Mouse (Mus musculus) CD4-positive, CD25-positive, alpha-beta regulatory T cell, adult 4 months (primary cell): ENCODE results near the gene Ccl25. TPM values are rescaled to one million over a fixed set of nuclear protein-coding genes. Genes with fewer than 3 reads are reported as not detected.
"Not testable (repeated sequence)": the region's sequence is repeated elsewhere in the genome, so short reads cannot be mapped to it uniquely, and the experiment has no call there.

Experiments
- ATAC-seq: one replicate; pipeline ENCODE4 v1.8.0; 2017
- polyA plus RNA-seq, 2 experiments: library from polyadenylated mRNA; unstranded; fragments of 100-300 nt; shearing (Covaris generic); gene quantifications; one replicate each; pipeline ENCODE4 v1.2.1; 2017

Gene Ccl25
- polyA plus RNA-seq, 2 experiments from 2014 or later = 12.2 to 12.5 TPM

DNA sequence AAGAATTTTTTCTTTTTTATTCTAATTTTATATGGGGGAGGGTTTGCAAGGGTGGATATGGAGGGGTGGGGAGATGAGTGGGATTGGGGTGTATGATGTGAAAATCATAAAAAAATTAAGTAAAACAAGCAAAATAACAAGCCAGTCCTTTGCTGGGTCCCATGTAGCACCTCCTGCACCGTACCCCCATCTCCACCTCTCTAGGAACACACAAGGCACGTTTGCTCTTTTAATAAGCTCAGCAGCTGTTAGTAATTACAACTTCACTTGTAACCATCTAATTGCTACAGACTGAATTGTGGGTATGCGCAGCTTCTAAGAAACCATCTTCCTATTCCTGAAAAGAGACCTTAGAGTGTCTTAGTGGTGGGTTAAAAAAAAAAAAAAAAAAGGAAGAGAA, 15.2 kb downstream of the Ccl25 start:
- no peak for ATAC-seq

DNA sequence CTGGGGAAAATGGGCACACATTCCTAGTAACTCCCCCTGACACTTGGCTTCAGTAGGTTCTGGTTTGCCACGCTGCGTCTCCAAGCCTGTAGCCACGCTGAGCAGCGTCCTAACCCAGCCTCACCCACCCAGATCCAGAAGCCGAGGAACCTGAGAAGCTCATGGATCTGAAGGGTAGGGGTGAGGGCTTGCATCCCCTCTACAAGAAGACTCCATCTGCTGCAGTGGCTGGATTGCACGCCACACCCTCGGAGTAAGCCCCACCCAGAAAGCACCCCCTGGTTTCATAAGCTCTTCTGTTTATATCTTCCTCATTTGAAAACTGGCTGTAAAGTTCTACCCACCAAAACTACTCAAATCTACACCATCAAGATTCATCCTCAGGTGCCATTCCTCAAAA, 22.7 kb downstream of the Ccl25 start:
- ATAC-seq = no peak

DNA sequence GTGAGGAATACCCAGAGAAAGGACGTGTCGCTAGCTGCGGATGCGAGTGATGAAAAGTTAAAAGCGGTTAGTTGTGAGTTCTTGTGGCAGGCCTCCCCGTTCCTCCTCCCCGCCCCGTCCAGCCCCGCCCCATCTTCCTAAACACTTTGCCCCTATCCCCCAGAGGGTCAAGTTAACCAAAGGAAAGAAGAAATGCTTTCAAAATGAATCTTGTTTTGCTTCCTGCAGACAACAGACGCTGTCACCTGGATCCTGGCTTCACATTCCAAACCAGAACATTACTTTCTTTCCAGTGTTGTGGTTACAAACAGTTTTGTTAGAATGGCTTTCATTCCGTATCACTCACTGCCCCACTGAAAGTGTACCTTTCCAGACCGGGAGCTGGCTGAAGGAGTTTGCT, 23.3 kb downstream of the Ccl25 start:
- no peak for ATAC-seq

DNA sequence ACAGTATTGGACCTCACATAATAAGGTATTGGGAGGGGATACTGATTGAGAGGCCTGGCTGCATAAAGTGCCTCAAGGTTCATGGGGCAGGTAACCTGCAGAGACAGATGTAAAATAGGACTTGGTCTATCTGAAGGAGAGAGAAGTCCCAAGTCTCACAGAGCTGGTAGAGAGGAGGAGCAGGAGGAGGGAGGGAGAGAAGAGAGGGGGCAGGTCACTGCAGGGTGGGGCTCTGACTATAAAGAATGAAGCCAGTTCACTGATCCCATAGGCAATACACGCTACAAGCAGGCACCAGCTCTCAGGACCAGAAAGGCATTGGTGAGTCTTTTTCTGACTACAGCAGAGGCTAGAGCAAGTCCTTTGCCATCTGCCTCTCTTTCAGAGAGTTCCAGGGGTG, 24.3 kb downstream of the Ccl25 start:
- no peak for ATAC-seq

DNA sequence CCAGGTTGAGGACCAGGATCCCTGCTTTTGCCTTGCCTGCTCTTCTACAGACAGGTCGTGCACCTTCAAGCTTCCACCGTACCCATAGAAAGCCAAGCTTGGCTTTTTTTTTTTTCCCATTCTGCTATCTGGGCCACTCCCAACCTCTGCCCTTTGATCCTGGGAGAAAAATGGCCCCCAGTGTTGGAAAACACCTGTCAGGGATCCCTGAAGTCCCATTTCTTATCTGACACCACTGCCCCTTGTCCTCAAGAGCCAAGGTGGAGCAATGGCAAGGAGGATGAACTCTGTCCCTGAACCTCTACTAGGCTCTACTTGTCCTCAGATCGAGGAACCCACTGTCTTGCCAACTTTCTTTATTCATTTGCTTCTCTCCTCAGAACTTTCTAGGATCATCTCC, 25.6 kb downstream of the Ccl25 start:
- ATAC-seq = no peak

DNA sequence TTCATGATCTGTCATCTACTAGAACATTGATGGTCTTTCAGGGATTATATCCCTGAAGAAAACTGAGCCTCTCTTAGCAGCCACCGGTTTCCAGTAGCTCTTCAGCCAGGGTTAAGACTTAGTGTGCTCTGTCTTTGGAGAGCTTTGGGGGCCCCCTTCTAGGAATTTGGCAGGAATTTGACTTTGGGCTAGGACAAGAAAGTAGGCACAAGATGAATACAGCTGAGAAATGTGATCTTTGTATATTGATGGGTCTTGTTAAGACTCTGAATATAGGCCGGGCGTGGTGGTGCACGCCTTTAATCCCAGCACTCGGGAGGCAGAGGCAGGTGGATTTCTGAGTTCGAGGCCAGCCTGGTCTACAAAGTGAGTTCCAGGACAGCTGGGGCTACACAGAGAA, 27.6 kb downstream of the Ccl25 start:
- ATAC-seq = not testable (repeated sequence)

DNA sequence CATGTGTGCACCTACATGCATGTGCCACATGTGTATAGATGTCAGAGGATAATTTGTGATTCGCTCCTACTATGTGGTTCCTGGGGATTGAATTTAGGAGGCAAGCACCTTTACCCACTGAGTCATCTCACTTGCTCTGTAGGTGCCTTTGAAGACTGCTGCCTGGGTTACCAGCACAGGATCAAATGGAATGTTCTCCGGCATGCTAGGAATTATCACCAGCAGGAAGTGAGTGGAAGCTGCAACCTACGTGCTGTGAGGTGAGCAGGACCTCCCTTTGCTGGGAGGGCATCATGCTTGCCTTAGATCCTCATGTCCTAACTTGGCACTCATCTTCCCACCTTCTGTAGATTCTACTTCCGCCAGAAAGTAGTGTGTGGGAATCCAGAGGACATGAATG, 28.7 kb downstream of the Ccl25 start:
- ATAC-seq = no peak

DNA sequence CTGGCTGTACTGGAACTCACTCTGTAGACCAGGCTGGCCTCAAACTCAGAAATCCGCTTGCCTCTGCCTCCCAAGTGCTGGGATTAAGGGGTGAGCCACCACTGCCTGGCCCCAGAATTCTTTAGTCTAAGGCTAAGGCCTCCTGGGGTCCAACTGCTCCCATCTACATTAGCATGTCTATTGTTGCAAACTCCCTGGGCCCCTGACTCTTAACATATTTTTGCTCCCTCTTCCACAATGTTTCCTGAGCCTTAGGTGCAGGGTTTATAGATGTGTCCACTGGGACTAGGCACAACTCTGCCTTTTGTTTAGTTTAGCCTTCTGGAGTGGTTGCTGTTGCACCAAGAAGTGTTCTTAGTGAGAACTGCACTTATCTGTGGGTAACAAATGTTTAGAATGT, 29.5 kb downstream of the Ccl25 start:
- no peak for ATAC-seq

DNA sequence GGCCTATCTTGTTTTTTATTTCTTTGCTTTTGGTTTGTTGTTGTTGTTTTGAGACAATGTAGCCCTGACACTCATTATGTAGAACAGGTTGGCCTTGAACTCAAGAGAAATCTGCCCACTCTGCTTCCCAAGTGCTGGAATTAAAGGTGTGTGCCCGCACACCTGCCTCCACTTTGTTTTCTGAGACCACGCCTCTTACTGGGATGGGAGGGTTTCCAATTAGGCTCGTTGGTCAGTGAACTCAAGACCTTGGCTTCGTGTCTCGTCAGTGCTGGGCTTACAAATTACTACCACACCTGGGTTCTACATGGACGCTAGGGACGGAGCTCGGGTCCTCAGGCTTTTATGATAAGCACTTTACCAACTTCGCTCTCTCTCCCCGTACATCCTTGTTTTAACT, 30.4 kb downstream of the Ccl25 start:
- ATAC-seq = no peak

DNA sequence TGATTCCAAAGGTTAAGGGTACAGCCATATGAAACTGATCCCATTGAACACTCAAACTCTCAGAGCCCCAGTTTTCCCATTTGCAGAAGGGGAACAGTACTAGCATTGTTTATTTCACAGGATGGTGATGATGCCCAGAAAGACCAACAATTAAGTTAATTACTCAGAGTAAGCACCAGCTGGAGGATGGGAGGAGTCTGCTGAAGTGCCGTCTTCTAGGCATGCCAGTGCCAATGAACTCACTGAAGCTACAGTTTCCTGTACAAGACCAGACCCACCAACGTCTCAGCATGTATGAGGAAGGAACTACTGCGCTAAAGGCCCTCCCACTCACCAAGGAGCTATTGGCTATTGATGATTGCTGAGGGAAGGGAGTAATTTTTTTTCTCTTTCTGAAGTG, 34.4 kb downstream of the Ccl25 start:
- no peak for ATAC-seq

DNA sequence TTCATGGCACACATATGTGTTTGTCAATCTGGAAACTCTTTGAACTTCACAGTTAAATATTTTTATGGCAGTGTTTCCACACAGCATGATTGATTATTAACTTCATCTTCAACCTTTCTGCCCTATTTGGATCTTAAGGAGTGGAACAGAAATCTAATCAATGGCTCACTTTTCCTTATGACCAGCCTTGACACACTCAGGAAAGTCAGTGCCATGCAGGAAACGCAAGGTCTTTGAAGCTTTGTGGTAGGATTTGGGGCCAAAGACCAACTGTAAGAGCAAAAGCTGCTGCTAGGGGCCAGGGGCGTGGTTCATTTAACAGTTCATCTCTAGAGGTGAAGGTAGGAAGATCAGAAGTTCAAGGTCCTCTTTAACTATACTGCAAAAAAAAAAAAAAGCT, 35.9 kb downstream of the Ccl25 start:
- ATAC-seq = no peak

DNA sequence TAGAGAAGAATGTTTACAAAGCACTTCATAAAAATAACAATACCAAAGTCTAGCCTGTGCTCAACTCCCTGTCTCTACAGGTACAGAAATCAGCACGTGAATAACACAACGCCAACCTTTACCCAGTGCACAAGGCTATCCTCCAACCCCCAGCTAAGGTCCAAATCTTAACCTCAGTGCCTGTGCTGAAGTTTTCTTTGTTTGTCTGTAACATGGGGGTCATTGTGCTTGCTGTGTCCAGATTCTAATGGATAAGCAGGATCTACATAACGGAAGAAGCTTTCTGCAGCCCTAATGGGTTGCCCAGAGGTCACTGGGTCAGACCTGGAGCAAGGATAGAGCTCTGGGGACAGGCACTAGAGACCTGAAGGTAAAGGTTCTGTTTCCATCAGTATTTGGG, 41.2 kb downstream of the Ccl25 start:
- no peak for ATAC-seq

DNA sequence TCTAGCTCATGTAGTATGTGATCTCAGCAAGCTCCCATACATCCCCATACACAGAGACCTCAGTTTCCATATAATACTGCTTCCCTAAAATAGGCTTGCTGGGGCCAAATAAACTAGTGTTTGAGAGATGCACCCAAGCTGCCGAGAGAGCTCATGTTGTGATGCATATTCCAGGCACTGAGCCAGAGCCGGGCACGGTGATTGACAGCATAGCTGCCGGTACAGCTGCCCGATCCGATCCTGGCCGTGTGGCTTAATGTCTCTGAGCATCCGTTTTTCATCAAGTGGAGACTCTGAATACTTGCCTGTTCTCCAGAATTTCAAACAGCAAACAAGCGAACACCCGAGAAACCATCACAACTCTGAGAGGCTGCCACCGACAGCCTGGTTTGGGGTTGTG, 42.8 kb downstream of the Ccl25 start:
- ATAC-seq = no peak

DNA sequence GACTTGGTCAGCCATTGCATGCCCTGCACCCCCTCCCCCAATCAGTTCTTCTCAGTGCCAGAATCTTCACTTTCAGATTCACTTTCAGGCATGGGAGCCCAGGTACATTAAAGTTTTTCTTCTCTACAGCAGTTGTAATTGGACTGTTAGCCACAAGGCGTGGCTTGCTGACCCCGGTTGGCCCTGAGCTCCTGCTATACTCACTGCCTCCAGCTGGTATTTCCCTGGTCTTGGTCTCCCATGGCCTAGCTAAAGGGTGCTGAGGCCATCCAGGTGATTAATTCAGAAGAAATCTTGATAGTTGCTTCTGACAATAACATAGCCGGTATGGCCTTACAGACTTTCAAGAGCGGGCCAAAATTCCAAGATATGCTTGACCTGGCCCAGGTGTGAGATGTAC, 43.5 kb downstream of the Ccl25 start:
- no peak for ATAC-seq

DNA sequence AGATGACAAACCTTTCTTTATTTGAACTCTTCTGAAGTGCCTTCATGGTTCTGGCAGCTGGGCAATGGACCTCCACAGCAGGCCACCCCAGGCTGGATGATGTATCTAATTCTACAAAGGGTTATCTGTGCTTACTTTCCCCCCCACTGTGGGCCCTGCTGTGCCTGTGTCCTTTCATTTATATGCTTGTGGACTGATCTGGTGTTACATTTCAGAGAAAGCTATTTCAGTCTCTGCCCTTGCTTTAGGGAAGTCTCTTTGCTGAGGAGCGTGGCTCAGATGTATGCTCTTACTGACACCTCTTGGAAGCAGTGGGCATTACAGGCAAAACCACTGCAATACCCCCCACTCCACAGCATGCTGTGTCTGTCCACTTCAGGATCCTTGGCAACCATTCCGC, 45.1 kb downstream of the Ccl25 start:
- ATAC-seq = peak; percentile 94

DNA sequence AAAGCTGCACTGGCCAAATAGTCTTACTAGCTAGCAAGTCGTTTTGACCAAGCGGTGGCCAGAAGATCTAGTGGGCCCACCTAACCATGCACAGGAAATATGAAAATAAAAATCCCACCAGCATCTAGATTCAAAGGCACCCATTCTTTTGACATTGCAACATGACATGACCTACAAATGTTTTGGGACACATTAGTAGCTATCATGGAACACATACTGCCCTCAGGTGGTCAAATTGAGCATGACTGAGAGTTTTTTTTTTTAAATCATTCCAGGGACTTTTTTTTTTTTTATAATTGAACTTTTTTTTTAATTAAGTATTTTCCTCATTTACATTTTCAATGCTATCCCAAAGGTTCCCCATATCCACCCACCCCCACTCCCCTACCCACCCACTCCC, 47.6 kb downstream of the Ccl25 start:
- ATAC-seq = no peak

DNA sequence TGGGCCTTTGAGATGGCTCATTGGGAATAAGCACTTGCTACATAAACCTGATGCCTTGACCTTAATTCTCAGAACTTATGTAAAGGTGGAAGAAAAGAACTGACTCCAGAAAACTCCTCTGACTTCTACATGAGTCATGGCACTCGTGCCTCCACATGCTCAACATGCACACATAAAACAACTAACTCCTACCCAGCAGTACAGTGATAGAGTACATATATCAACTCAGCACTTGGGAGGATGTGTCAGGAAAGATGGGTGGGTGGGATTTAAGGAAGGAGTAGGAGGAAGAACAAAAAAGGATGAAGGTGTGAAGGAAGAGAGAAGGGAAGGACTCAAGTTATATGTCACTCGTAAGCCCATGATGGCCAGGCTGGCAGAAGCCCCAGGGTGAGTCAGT, 76.4 kb downstream of the Ccl25 start:
- no peak for ATAC-seq

DNA sequence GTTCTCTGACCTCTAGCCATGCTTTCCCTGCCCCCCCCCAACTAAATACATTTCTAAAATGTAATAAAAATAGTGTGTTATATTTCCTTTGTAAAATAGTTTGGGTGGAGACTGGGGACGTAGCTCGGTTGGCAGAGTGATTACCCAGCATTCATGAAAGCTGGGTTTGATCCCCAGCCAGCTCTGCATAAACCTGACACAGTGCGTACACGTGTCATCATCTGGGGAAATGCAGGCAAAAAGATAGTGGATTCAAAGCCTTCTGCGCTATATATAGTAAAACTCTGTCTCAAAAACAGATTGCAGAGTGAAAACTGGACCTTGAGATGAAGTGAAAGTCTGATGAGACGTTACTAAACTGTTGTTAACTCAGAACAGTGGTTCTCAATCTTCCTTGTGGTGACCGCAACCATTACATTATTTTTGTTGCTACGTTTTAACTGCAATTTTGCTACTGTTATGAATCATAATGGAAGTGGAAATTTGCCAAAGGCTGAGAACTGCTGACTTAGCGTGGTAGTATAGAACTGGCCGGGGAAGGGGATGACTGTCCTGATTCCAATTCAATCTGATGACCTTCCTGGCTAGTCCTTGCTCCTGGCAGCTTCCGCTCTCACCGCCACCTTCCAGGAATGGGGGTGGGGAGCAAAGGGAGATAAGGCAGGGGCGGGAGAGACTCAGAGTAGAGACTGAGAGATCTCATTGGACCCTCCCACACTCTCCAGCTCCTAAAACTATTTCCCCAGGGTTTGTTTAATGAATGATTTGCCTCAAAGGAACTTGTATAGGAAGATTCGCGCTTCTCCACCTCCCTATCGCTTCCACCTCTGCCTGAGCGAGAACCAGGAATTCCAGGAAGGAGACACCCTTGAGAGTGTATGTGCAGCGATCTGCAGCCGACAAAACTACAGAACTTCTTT, 79.2 kb downstream of the Ccl25 start:
- ATAC-seq = no peak

DNA sequence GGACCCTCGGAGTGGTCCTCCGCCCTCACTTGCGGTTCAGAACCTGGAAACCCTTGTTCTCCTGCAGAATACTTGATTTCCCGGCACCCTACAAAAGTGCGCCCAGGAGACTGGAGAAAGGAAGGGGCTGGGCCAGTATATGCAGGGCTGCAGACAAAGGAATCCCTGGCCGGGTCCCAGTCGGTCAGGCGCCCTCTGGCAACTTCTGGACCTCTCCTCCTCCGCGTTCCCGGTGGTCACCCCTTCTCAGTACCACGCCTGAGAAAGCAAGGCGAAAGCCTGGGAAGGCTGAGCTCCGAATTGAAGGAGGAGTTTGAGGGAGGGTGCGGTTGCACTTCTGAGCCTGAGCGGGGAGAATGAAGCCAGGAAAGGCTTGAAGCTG, 79.9 kb downstream of the Ccl25 start:
- no peak for ATAC-seq

DNA sequence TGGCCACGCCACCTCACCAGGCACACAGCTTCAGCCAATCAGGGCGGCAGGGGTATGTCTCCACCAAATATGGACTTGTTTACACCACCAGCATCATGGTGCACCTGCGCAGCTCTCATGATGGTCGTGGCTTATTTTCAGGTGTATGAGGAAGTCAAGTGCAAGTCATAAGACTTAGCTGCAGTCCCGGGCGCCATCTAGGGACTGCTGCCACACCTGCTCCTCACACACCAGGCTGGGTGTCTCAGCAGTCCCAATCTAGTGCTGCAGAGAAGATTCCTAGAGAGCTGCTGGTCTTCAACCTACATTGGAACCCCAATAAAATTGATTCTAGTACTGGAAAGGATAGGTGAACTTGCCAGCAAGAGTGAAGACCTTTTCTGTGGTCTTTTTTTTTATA, 83.4 kb downstream of the Ccl25 start:
- not testable (repeated sequence) for ATAC-seq

Other genes with a start within 250 kb of the Ccl25 start
- gene Cd209f, start 219.4 kb upstream of the Ccl25 start, polyA plus RNA-seq = under 1 TPM in 1 of 2 experiments, not detected in 1; 0.30 TPM
- under 1 TPM in 1 of 2 experiments, not detected in 1; 0.15 TPM for gene Cd209g, start 191.1 kb upstream of the Ccl25 start, polyA plus RNA-seq
- 1 to 10 TPM; 5.6 to 7.8 TPM for gene Evi5l, start 158.6 kb upstream of the Ccl25 start, polyA plus RNA-seq
- under 1 TPM in 1 of 2 experiments, not detected in 1; 0.49 TPM for gene Prr36, start 107.8 kb upstream of the Ccl25 start, polyA plus RNA-seq
- under 1 TPM in 1 of 2 experiments, not detected in 1; 0.34 TPM for gene Lrrc8e, start 98.4 kb upstream of the Ccl25 start, polyA plus RNA-seq
- 10 to 100 TPM; 23.2 to 31.7 TPM for gene Map2k7, start 86.5 kb upstream of the Ccl25 start, polyA plus RNA-seq
- under 1 TPM in 1 of 2 experiments, not detected in 1; 0.46 TPM for gene Gm49320, start 86.3 kb upstream of the Ccl25 start, polyA plus RNA-seq
- 1 to 10 TPM; 7.2 to 9.6 TPM for gene Tgfbr3l, start 77.0 kb upstream of the Ccl25 start, polyA plus RNA-seq
- gene Snapc2, start 72.1 kb upstream of the Ccl25 start, polyA plus RNA-seq = 10 to 100 TPM; 12.8 TPM
- not detected for gene Ctxn1, start 65.9 kb upstream of the Ccl25 start, polyA plus RNA-seq
- gene Timm44, start 49.3 kb upstream of the Ccl25 start, polyA plus RNA-seq = 100 to 1,000 TPM in 1 of 2 experiments, 10 to 100 TPM in 1; 75.2 to 122 TPM
- 10 to 100 TPM; 20.4 to 38.9 TPM for gene Elavl1, start 203 bp downstream of the Ccl25 start, polyA plus RNA-seq
- 100 to 1,000 TPM in 1 of 2 experiments, 10 to 100 TPM in 1; 84.6 to 113 TPM for gene Cers4, start 167.8 kb downstream of the Ccl25 start, polyA plus RNA-seq